Mouse (Mus musculus): ENCODE measurements around the gene Camk1.

Camk1 gene

GRCm38 (mm10) chr6:113343177-113344092, at the start of gene Camk1:
TSS of gene Camk1 (minus strand) at chr6:113343984.
- DNase-seq, result peak; percentile 83

- DNase-seq, result peak; percentile 51
These were observed 48.7 kb upstream of the Camk1 start for GRCm38 (mm10) chr6:113392387-113393071.

DNA sequence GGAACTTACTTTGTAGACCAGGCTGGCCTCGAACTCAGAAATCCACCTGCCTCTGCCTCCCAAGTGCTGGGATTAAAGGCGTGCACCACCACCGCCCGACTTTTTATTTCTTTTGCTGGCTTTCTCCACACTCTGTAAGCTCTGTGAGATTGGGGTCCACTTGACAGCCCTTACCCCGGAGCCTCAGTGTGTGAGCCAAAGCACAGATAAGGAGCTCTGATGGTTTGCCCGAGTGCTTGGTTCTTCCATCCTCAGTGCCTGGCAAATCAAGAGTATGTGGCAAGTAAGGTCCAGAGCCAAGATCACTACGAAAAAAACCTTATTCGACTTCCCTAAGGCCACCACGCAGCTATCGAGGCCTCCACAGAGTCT, 48.2 kb upstream of the Camk1 start:
- no peak for DNase-seq

DNA sequence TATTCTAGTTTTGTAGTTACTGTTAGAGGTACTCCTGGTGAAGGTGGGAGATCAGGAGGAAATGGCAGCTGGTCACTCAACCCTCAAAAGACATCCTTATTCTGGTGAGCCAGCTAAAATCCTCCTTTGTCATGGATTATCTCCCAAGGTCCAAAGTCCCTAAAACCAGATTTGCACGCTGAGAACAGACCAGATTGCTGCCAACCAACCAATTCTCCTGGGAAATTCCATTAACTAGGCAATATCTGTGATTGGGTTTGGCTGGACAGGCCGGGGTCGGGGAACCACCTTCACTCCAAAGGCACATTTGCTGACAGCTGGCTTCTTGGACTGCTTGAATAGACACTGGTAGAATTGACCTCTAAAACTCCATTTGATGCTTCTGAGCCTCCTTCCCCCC, 46.9 kb upstream of the Camk1 start:
- DNase-seq, result no peak

DNA sequence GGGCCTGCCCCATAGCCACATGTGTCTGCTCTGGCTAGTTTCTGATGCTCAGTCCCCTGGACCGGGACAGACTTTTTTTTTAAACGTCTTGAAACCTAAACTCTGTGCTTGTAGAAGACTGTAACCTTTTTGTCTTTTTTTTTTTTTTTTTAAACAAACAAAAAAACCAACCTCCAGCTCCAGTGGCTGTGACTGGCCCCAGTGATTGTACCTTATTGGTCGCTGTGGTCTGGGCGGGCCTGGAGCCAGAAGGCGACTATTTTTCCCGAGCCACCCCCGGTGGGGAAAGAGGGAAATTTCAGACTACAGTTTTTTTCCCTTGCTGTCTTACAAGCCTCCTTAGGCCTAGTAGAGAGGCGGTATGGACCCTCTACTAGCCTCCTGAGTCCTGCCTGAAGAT, 45.2 kb upstream of the Camk1 start, which contains the start of gene Ttll3:
Gene Ttll3 (plus strand): TSS at position 301 of the 400 bp plus-strand sequence.
- no peak for DNase-seq

DNA sequence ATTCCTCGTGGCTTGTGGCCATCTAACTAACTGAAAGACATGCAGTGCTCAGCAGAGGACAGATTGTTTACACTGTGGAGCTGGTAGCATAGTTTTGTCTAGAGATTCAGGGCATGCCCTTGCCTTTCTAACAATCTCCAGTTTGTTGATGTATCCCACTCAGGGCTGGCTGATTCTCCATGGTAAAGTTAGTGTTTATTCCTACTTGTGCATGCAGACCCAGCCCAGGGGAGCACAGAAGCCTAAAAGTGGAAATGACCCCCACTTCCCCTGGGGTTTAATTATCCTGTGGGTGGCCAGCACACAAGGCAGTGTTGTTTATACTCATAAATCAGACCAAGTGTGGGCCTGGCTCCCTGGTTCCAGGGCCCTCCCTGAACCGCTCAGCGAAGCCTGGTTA, 42.2 kb upstream of the Camk1 start:
- DNase-seq, result no peak

DNA sequence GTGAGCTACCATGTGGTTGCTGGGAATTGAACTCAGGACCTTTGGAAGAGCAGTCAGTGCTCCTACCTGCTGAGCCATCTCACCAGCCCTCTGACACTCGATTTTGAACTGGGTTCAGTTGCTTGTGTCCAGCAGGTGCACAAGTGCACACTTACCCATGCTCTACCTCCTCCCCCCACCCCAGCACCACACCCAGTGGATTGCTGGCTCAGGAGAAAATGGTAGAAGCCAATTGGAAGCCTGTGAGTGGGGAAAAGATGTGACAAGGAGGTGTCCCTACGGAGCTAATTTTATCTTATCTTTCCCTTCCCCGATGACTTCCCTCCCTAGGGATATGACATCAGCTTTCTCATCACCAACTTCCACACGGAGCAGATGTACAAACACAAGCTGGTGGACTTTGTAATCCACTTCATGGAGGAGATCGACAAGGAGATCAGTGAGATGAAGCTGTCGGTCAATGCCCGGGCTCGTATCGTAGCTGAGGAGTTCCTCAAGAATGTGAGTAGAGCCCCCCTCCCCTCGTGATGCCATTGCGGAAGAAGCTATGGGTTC, 41.5 kb upstream of the Camk1 start:
- DNase-seq, result no peak

GRCm38 (mm10) chr6:113384351-113384927, 40.7 kb upstream of the Camk1 start:
- no peak for DNase-seq

DNA sequence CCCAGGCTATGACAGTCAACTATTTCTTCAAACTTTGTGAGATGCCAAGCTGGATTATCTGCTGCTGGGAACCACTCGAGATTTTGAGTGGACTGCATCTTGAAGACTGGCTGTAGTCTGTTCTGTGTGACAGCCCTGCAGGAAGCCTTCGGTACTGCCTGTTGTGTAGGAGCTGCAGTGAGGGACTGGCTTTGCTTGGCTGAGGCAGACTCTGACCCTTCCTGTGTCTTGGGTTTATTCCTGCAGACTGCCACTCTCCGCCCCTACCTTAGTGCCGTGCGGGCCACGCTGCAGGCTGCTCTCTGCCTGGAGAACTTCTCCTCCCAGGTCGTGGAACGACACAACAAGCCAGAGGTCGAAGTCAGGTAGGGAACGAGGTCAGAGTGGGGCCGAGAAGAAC, 36.7 kb upstream of the Camk1 start:
- no peak for DNase-seq

DNA sequence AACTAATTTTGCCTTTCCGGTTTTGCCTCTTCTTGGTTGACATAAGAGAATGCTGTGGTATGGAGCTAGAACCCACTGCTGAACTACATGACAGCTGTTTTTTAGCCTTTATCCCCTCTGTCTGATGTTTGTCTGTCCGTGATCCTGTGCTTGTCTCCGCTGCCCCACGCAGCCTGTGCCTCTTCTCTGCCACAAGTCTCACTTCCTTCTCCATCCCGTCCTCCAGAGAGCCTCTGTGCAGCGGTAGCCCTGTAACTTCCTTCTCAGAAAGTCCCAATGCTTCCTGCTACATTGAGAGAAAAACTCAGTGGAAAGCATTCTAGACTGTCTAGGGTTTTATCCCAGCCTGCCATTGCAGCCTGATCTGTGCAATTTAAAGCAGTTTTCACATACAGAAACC, 35.5 kb upstream of the Camk1 start:
- DNase-seq, result no peak

DNA sequence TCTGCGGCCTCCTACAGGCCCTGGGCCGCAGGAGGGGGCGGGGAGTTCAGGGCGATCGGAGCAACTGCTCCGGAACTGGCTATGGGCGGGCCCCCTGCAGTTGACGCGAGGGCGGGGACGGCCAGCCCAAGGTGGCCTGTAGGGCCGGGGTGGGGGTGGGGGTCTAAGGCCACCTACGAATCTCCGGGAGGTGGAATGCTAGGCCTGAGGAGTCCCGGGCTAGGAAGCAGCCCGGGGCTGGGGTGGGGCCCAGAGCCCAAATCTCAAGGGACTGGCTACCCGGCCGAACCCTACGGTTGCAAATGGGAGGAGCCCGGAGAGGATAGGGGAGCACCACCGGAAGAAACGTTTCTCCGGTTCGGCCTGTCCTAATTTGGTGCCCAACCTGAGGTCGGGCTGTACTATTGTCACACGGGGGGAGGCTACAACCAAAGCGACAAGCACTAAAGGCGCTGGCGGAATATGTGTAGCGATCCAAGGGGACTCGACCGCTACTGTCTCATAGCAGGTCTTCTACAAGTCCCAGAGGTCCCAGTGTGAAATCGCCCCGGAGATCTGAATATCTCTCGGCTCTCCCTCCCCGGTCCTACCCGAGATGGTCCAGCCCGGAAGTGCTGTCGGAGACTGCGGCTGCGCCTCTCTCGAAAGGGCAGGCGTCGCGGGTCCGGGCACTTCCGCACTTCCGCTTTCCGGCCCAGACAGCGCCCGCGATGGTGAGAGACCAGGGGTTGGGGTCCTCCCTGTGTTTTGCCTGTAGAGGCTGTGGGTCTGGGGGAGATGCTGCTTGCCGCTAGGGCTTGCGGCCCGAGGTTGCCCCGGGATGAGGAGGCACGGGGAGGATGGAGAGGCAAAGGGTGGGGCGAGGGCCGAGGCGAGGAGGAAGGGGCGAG, 34.0 kb upstream of the Camk1 start, which contains the start of the genes Tada3 and Arpc4:
Gene Tada3 (minus strand): TSS at position 388 of the 890 bp plus-strand sequence.
Gene Arpc4 (plus strand): TSS at position 620 of the 890 bp plus-strand sequence.
- DNase-seq, result peak; percentile 94

GRCm38 (mm10) chr6:113377172-113377495, 33.4 kb upstream of the Camk1 start:
- no peak for DNase-seq

- DNase-seq, result no peak
These were observed 29.7 kb upstream of the Camk1 start for GRCm38 (mm10) chr6:113373491-113373890.

GRCm38 (mm10) chr6:113370194-113370929, 26.6 kb upstream of the Camk1 start:
- DNase-seq, result no peak

DNA sequence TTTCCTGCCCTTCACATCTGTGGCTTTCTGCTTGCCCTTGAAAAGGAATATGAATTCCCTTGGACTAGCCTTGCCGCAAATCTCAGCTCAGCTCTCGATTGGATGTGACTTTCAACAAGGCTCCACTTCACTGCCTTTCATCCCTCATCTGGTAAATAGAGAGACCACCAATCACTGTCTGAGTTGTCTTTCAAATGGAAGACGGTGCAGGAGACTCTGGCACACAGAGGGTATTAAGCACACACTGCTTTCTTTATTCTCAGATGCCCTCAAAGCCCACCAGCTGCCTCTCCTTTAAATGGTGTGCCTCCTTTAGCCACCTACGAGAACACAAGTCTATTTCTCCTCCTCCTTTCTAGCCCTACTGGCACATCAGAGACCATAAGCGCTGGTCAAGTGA, 24.8 kb upstream of the Camk1 start:
- DNase-seq, result no peak

GRCm38 (mm10) chr6:113368124-113368523, 24.3 kb upstream of the Camk1 start:
- no peak for DNase-seq

DNA sequence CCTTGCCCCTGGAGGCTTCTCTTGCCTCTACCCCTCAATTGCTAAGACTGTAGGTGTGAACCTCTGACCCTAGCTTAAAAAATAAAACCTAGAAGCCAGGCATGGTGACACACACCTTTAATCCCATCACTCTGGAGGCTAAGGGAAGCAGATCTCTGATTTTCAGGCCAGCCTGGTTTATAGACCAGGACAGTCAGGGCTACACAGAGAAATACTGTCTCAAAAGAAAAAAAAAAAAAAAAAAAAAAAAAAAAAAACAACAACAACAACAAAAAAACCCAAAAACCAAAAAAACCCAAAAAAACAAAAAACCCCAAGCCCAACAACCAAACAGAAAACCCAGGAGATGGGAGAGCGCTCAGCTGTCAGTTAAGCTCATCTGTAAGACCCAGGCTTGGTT, 23.8 kb upstream of the Camk1 start:
- DNase-seq, result no peak

GRCm38 (mm10) chr6:113366639-113367038, 22.9 kb upstream of the Camk1 start:
- no peak for DNase-seq

- DNase-seq, result no peak
These were observed 20.8 kb upstream of the Camk1 start for GRCm38 (mm10) chr6:113364518-113365135.

- DNase-seq, result no peak
These were observed 18.5 kb upstream of the Camk1 start for GRCm38 (mm10) chr6:113362241-113362640.

DNA sequence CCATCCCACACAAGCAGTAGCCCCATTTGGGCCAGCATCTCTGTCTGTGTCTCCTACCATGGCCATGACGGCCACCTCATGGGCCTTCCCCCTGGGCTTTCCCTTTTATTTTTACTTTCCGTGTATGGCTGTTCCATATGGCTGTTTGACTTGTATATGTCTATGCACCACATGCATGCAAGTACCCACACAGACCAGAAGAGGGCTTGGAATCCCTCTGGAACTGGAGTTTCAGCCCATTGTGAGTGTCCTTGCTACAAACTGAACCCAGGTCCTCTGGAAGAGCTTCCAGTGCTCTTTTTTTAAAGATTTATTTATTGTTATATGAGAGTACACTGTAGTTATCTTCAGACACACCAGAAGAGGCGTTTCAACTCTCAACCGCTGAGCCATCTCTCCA, 17.7 kb upstream of the Camk1 start:
- DNase-seq, result no peak

All from cerebellum, adult 9-10 months (tissue).